Mouse (Mus musculus) kidney, postnatal 36 days (tissue): ENCODE measurements around the gene Gm21887.
"Not testable (repeated sequence)": the region's sequence is repeated elsewhere in the genome, so short reads cannot be mapped to it uniquely, and the experiment has no call there.

ENCODE experiments used
- DNase-seq, 2 experiments: peaks; one replicate each; pipeline ENCODE4 v3.0.0; 2021 to 2022; ENCODE audit warnings: mixed read lengths in 2 of 2

Gm21887 gene

GRCm38 (mm10) chrX:170015883-170016282, 6.4 kb downstream of the Gm21887 start:
- DNase-seq, result not testable (repeated sequence)

- peak; percentile 73 to 81 for DNase-seq
Measured at GRCm38 (mm10) chrX:170017333-170018245, 8.1 kb downstream of the Gm21887 start.

GRCm38 (mm10) chrX:170018571-170019218, 9.2 kb downstream of the Gm21887 start:
- not testable (repeated sequence) for DNase-seq

GRCm38 (mm10) chrX:170019219-170019953, 9.9 kb downstream of the Gm21887 start:
- DNase-seq, result not testable (repeated sequence)

- peak; percentile 94 to 97 for DNase-seq
Measured at GRCm38 (mm10) chrX:170019954-170020689, 10.7 kb downstream of the Gm21887 start.

- peak; percentile 67 to 79 for DNase-seq
Measured at GRCm38 (mm10) chrX:170020690-170021050, 11.2 kb downstream of the Gm21887 start.

- DNase-seq, result not testable (repeated sequence)
Measured at GRCm38 (mm10) chrX:170021205-170021604, 11.7 kb downstream of the Gm21887 start.

- peak; percentile 61 to 71 for DNase-seq
Measured at GRCm38 (mm10) chrX:170021750-170022461, 12.4 kb downstream of the Gm21887 start.
